Mouse (Mus musculus) intestine, embryonic 16.5 days (tissue): ENCODE results near the gene Exosc5. TPM values are rescaled to one million over a fixed set of nuclear protein-coding genes. Genes with fewer than 3 reads are reported as not detected.

ENCODE experiments used
- ATAC-seq: fragments of 200-750 bp; cut with Nextera tagmentation; 2 replicates; pipeline ENCODE4 v1.8.0; 2017; ENCODE audit warnings: moderate TSS enrichment, moderate library complexity
- H3K27ac ChIP-seq: fragments of 300-500 bp; sonication (generic); 2 replicates; pipeline ENCODE4 v1.5.1; 2014; ENCODE audit warnings: mild to moderate bottlenecking, low read length
- H3K27me3 ChIP-seq: fragments of 300-500 bp; sonication (generic); replicated peaks from 2 replicates; pipeline ENCODE4 v1.6.1; 2014; ENCODE audit warnings: low read length, control low read depth, mixed read lengths; ENCODE audit not compliant: control insufficient read depth, insufficient read depth
- H3K36me3 ChIP-seq: fragments of 300-500 bp; sonication (generic); 2 replicates; pipeline ENCODE4 v1.6.1; 2014; ENCODE audit warnings: low read length, control low read depth; ENCODE audit not compliant: control insufficient read depth, insufficient read depth
- H3K4me1 ChIP-seq: fragments of 300-500 bp; sonication (generic); 2 replicates; pipeline ENCODE4 v1.6.1; 2014; ENCODE audit warnings: low read length, control low read depth, mixed read lengths; ENCODE audit not compliant: control insufficient read depth, insufficient read depth
- H3K4me2 ChIP-seq: fragments of 300-500 bp; sonication (generic); 2 replicates; pipeline ENCODE4 v1.6.1; 2014; ENCODE audit warnings: low read depth, low read length, control low read depth
- H3K4me3 ChIP-seq: fragments of 300-500 bp; sonication (generic); 2 replicates; pipeline ENCODE4 v1.5.1; 2014; ENCODE audit warnings: mild to moderate bottlenecking, low read length
- H3K9ac ChIP-seq: fragments of 300-500 bp; sonication (generic); 2 replicates; pipeline ENCODE4 v1.6.1; 2014; ENCODE audit warnings: low read depth, low read length
- H3K9me3 ChIP-seq: fragments of 300-500 bp; sonication (generic); 2 replicates; pipeline ENCODE4 v1.6.1; 2016; ENCODE audit warnings: low read length, control low read depth; ENCODE audit not compliant: control insufficient read depth
- WGBS: fragments of 180-500 bp; shearing (Covaris S2); extraction: QIAGEN DNeasy Blood & Tissue Kit; methylation state at CpG from one replicate; pipeline ENCODE4 v1.1.7; 2014; 5-methylcytosine and 5-hydroxymethylcytosine counted together
- polyA plus RNA-seq: library from polyadenylated mRNA; unstranded; fragments of >200 nt; fragmentation: Nextera tagmentation; extraction: Ambion mirVana; gene quantifications from 2 replicates; pipeline ENCODE4 v1.2.1, GENCODE M21; 2015

Exosc5 gene
- polyA plus RNA-seq, 1 experiment from 2014 or later: 87.2 TPM

- H3K4me1 ChIP-seq: peaks cover 7% of the 10 kb centered on the region; the same call in 1 of the 2 replicates
- no peaks in the 10 kb centered on the region for H3K9me3 ChIP-seq
- no peaks in the 10 kb centered on the region for H3K27me3 ChIP-seq
- H3K4me3 ChIP-seq: peak overlapping the region; percentile 79
- peak overlapping the region; percentile 67 for H3K4me2 ChIP-seq
- H3K27ac ChIP-seq: peak overlapping the region; percentile 71; the same call in 1 of the 2 replicates
- 14% methylated on average over 5 of the region's 5 CpGs for WGBS
- H3K36me3 ChIP-seq: 0 out of 2 replicates have a peak, but pooled peaks cover 7% of the 10 kb centered on the region
- no peak for ATAC-seq
- peak overlapping the region; percentile 75 for H3K9ac ChIP-seq
Measured at GRCm38 (mm10) chr7:25619722-25619991, 39.3 kb upstream of the Exosc5 start.

DNA sequence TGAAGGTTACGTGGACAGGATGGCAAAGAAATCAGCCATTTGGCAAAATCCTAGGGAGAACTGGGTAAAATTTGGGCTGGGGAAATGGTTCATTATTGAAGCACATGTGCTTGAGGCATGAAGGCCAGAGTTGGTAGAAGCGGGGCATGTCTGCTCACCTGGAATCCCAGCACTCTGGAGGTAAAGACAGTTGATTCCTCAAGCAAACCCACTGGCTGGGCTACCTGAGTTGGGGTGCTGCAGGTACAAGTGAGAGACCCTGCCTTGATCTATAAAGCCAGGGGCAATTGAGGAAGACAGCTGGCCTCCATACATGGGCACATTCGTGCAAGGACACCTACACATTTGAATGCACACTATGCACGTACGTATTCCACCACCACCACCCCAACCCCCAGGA lies 38.9 kb upstream of the Exosc5 start:
- no peak overlapping the region; the same call in 1 of the 2 replicates for H3K9ac ChIP-seq
- H3K4me3 ChIP-seq: peak overlapping the region; percentile 79

DNA sequence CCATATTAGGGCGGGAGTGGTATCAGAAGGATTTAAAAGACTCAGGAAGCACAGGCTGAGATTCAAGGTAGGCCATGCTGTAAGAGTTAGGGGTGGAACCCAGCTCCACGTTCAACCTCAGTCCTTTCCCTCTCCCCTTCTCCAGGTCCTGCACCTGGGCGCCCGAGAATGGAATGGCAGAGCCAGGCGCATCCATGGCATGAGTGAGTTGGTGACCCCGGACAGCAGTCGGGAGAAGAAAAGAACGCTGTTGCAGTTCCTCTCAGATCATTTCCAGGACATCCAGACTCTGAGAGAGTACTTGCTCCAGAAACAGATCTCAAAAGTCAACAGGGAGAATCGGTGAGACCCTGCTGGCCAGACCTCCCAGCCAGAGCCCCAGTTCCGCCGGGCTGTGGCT lies 38.2 kb upstream of the Exosc5 start:
- no peak overlapping the region for H3K9ac ChIP-seq
- 91% methylated on average over 11 of the region's 11 CpGs for WGBS
- peaks cover 7% of the 10 kb centered on the region; the same call in 1 of the 2 replicates for H3K4me1 ChIP-seq
- H3K9me3 ChIP-seq: no peaks in the 10 kb centered on the region
- no peak overlapping the region for H3K27ac ChIP-seq
- no peak overlapping the region for H3K4me2 ChIP-seq
- no peaks in the 10 kb centered on the region for H3K27me3 ChIP-seq
- no peak overlapping the region for H3K4me3 ChIP-seq
- peaks cover 13% of the 10 kb centered on the region; the same call in 1 of the 2 replicates for H3K36me3 ChIP-seq
- no peak for ATAC-seq

More for the DNA sequence above, 38.9 kb upstream of the Exosc5 start:
- no peak for ATAC-seq
- Histone ChIP-seq H3K27ac (no peak overlapping the region), H3K36me3 (0 out of 2 replicates have a peak, but pooled peaks cover 7% of the 10 kb centered on the region), H3K4me2 (peak overlapping the region; percentile 67), H3K27me3 (no peaks in the 10 kb centered on the region), H3K4me1 (peaks cover 7% of the 10 kb centered on the region; the same call in 1 of the 2 replicates), H3K9me3 (no peaks in the 10 kb centered on the region)
- WGBS: 93% methylated on average over 5 of the region's 5 CpGs

- Histone ChIP-seq H3K9ac (no peak overlapping the region), H3K4me1 (peaks cover 29% of the 10 kb centered on the region), H3K36me3 (peaks cover 13% of the 10 kb centered on the region; the same call in 1 of the 2 replicates), H3K4me3 (no peak overlapping the region), H3K27ac (no peak overlapping the region), H3K9me3 (no peaks in the 10 kb centered on the region), H3K27me3 (no peaks in the 10 kb centered on the region), H3K4me2 (no peak overlapping the region)
- no peak for ATAC-seq
- 92% methylated on average over 11 of the region's 11 CpGs for WGBS
Measured at GRCm38 (mm10) chr7:25623857-25624370, 35.0 kb upstream of the Exosc5 start.

GRCm38 (mm10) chr7:25624851-25625250 lies 34.1 kb upstream of the Exosc5 start:
- Histone ChIP-seq H3K4me2 (no peak overlapping the region), H3K9me3 (no peaks in the 10 kb centered on the region)
- 68% methylated on average over 5 of the region's 5 CpGs for WGBS

GRCm38 (mm10) chr7:25625594-25626250 lies 33.2 kb upstream of the Exosc5 start:
- H3K36me3 ChIP-seq: peaks cover 16% of the 10 kb centered on the region; the same call in 1 of the 2 replicates

More at GRCm38 (mm10) chr7:25624851-25625250, 34.1 kb upstream of the Exosc5 start:
- Histone ChIP-seq H3K4me1 (peaks cover 28% of the 10 kb centered on the region), H3K27ac (no peak overlapping the region), H3K27me3 (no peaks in the 10 kb centered on the region), H3K36me3 (peaks cover 16% of the 10 kb centered on the region; the same call in 1 of the 2 replicates), H3K4me3 (no peak overlapping the region), H3K9ac (no peak overlapping the region)
- no peak for ATAC-seq

GRCm38 (mm10) chr7:25626509-25627430 lies 32.2 kb upstream of the Exosc5 start, which contains the start of gene B3gnt8:
B3gnt8 (plus strand) TSS chr7:25626654.
- peak; percentile 51 for ATAC-seq
- H3K4me1 ChIP-seq: peaks cover 24% of the 10 kb centered on the region
- no peaks in the 10 kb centered on the region for H3K27me3 ChIP-seq
- H3K9ac ChIP-seq: peak within 1 kb of the TSS; percentile 76
- H3K4me3 ChIP-seq: peak within 1 kb of the TSS; percentile 56
- H3K36me3 ChIP-seq: peaks cover 16% of the 10 kb centered on the region; the same call in 1 of the 2 replicates
- WGBS: 11% methylated on average over 29 of the region's 29 CpGs
- no peaks in the 10 kb centered on the region for H3K9me3 ChIP-seq
- H3K27ac ChIP-seq: peak within 1 kb of the TSS; percentile 70
- H3K4me2 ChIP-seq: peak within 1 kb of the TSS; percentile 90

More at GRCm38 (mm10) chr7:25625594-25626250, 33.2 kb upstream of the Exosc5 start:
- Histone ChIP-seq H3K9me3 (no peaks in the 10 kb centered on the region), H3K4me1 (peaks cover 24% of the 10 kb centered on the region), H3K4me2 (no peak overlapping the region), H3K4me3 (no peak overlapping the region), H3K27ac (no peak overlapping the region), H3K9ac (no peak overlapping the region), H3K27me3 (no peaks in the 10 kb centered on the region)
- no peak for ATAC-seq
- 80% methylated on average over 10 of the region's 10 CpGs for WGBS

DNA sequence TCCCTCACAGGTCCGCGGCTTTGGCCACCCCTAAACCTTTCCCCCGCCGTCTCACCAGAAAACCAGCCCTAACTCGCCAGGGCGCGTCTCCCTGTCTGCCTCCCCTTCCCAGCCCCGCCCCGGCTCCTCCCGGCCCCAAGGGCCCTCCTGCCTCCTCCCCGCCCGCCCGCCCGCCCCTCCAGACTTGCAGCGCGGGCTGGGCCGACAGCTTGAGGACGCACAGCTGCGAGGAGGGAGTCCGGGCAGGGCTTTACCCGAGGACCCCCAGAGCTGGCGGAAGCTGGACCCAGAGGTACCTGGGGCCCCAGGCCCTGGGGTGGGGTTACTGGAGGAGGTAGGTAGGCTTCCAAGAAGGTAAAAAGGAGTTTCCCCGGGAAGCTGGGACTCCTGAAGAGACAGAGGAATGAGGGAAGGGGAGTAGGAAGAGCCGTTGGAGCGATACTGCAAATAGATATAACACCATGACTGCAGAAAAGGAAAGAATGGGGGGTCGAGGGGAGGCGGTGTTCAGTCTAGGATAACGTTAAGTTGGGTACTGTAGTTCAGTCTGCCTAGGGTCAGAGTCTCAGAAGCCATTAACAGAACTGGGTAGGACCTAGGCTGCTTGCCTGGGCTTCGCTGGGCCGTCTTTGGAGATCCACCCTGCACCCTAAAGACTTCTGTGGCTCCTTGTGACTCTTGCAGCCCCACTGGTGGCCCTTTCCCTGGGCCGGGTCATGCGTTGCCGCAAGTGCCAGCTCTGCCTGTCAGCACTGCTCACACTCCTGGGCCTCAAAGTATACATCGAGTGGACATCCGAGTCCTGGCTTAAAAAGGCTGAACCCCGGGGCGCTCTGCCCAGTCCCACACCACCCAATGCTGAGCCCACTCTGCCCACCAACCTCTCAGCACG lies 31.3 kb upstream of the Exosc5 start:
- ATAC-seq: peak; percentile 90
- Histone ChIP-seq H3K27ac (peak overlapping the region; percentile 70), H3K9me3 (no peaks in the 10 kb centered on the region), H3K4me1 (peaks cover 24% of the 10 kb centered on the region), H3K9ac (peak overlapping the region; percentile 76), H3K4me3 (peak overlapping the region; percentile 56), H3K27me3 (no peaks in the 10 kb centered on the region), H3K4me2 (peak overlapping the region; percentile 90), H3K36me3 (peaks cover 13% of the 10 kb centered on the region; the same call in 1 of the 2 replicates)
- WGBS: 21% methylated on average over 33 of the region's 38 CpGs
